Mouse (Mus musculus) fat pad, adult 2 months (tissue): Measurements from ENCODE around the gene Mab21l1.

Source experiments
- DNase-seq: peaks from one replicate; pipeline ENCODE4 v3.0.0-alpha.2; 2011; ENCODE audit warnings: low read depth, low spot score; ENCODE audit errors: extremely low read depth

Gene Mab21l1

DNA sequence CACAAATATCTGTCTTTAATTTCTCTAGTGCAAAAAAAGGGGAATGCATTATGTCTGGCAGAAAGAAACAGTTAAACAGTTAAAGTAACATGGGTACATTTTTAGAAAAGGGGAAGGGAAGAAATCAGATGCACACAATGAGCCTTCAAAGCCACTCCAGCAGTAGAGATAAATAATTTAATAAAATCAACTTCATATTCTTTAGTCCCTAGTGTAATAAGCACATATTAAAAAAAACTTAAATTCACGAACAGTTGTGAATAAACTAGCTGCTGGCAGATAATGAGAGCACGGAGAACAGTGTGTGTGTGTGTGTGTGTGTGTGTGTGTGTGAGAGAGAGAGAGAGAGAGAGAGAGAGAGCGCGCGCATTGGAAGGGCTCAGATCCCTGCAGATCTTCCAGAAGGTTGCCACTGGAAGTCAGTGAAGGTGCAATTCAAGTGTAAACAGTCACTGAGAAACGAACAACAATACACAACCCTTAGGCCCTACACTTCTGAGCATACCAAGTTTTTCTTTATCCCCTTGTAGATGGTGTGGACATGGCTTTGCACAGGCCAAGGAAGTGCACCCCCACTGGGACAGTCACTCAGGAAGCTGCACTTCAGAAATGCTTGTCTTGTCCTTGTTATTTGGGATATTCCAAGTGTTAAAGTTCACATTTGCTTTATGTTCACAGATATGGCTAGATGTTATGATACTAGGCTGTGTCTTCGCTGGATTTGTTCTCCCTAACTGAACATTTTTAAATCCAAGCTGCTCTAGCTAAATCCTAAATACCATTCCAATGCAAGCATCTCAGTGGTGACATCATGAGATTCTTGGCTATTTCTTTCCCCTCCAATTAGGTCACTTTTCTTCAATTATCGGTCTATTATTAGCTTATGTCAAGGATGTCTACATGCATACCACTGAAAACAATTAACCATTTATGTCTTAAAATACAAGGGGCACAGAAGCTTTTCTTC is 3.3 kb upstream of the Mab21l1 start:
- DNase-seq, result no peak

GRCm38 (mm10) chr3:55780120-55781070 is 1.9 kb upstream of the Mab21l1 start:
- DNase-seq, result no peak

DNA sequence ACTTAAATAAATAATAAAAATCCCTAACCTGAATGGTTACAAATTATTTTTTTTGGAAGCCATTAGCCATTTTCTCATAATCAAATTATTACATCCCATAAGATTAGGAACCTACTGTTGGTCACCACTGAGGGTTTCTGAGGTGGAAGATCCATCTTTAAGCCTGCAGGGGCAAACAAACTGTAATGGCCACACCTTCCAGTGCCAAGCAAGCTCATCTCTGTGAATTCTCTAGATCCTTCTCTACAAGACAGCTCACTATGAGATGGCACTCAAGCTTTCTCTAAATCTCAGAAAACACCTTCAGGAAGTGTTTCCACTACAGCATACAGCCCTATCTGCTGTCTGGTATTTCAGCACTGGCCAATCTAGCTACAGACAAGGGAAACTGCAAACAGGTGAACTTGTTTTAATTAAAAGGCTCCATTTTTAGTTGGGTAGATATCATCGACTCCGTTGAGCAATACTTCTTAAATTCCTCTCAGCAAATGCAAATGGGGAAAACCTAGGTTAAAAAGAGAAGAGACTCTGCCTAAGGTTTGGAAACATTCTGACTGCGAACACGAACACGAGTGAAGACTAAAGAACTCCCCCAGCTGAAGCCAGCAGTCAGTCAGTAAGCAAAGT is 768 bp upstream of the Mab21l1 start:
- no peak for DNase-seq

- DNase-seq, result no peak
Measured at GRCm38 (mm10) chr3:55782771-55783170, 461 bp downstream of the Mab21l1 start.

- DNase-seq, result no peak
Measured at GRCm38 (mm10) chr3:55783171-55784081, 1.1 kb downstream of the Mab21l1 start.

DNA sequence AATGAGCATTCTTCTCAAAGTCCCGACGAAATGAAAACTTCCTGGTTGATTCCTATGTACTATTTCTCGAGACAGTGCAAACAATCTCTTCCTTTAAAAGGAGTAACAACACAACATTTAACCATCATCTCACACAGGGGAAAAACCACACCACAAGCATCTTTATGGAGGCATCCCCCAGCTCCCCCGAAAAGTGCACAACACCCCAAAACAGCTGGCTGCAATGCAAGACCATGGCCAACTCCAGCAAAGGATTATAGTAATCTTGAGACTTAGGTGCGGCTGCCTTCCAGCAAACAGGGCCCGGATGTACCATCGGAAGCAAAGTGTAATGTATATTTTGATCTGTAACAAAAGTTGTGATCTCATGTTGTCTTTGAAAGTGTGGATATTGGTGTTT is 1.8 kb downstream of the Mab21l1 start:
- DNase-seq, result no peak

- no peak for DNase-seq
Measured at GRCm38 (mm10) chr3:55785266-55785980, 3.1 kb downstream of the Mab21l1 start.

DNA sequence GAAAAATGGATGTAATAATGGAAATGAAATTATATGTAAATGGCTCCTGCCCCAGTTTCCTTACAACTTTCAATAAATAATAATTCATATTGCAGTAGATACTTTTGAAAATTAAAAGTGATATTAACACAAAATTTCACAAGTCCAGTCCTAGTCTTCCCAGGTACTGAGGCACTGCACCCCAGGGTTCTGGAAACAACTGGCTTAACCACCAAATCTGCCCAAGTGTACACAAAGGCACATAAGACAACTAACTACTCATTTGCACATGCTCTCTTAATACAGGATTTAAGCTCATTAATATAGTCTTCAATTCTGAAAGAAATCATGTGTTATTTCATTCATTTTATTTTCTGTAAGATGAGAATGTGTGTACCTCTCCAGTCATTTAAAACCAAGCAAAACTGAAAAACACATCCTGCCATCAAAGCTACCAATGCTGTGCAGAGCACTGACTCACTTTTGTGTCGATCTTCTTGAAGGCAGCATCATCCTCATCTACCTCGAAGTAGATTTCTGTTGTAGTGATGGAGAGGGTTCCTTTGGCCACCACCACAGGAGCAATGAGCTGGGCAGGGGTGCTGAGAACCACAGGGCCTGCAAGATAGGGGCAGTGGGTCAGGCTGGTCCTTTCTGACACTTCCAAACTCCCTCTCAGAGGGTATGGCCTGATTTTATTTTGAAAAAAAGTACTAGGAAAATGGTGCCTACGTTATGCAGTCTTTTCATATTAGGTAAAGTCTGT is 3.8 kb downstream of the Mab21l1 start:
- DNase-seq, result no peak

GRCm38 (mm10) chr3:55786835-55787486 is 4.7 kb downstream of the Mab21l1 start:
- DNase-seq, result no peak

DNA sequence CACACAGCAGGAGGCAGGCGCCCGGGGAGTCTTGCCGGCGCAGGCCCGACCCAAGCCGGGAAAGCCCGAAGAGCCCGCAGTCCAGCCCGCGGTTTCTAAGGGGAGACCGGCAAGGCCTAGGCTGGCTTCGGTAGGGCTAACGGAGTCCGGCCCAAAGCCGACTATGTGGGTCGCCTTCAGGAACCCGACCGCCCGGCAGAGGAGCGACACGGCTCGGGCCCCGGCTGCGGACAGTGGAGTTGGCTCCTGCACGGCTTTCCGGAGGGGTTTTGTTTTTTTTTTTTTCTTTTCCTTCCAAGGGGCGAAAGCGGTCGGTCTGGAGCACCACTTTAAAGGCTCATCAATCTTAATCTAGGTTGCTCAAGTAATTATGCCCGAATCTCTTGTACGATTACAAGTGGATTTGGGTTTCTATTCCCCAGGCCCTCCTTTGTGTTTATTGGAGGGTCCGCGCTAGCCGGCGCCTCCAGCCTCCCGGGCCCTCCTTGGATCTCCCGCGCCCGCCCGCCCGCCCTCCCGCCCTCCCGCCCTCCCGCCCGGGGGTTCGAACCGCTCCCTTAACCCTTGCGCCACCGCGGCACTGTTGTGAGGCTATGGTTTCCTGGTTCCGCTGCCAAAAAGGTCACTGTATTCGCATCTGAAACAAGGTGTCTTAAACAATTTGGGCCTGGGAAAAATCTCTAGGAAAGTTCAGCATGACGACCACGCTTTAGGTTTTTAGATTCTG is 5.3 kb downstream of the Mab21l1 start:
- DNase-seq, result no peak

DNA sequence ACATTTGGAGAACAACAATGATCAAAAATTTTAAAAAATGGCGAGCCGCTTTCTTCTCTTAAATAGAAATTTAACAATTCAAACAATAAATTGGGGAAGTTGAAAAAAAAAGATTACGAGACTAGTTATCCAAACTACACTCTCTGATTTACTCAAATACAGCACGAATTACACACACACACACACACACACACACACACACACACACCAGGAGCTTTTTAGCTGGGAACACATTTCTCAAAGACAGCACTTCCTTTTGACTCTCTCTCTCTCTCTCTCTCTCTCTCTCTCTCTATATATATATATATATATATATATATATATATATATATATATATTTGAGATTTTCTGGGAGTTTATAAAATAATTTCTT is 5.9 kb downstream of the Mab21l1 start:
- no peak for DNase-seq

DNA sequence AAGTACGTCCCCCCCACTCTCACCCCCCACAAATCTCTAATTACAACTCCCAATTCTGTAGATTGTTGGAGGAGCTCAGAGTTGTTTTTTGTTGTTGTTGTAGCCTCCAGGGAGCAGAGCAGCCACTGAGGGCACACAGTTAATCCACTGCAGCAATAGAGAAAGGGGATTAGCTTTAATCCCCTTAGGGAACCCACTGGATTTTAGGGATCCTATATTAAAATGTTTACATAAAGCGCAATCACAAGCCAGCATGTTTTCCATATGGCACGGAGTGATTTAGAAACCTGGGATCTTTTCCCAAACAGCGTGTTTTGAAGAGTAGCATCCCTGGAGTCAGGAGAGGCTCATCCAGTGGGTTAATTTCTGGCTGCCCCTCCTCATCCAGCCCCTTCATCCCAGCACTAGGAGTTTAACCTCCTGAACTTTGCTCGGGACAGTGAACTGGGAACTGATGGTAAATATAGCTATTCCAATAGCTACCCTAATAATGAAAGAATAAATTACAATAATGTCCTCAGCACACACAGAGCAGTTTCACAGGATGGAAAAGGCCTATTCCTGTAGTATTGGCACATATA is 6.4 kb downstream of the Mab21l1 start:
- DNase-seq, result no peak

GRCm38 (mm10) chr3:55789856-55790255 is 7.5 kb downstream of the Mab21l1 start:
- DNase-seq, result no peak

- no peak for DNase-seq
Measured at GRCm38 (mm10) chr3:55790609-55791008, 8.3 kb downstream of the Mab21l1 start.

- no peak for DNase-seq
Measured at GRCm38 (mm10) chr3:55792251-55792650, 9.9 kb downstream of the Mab21l1 start.

DNA sequence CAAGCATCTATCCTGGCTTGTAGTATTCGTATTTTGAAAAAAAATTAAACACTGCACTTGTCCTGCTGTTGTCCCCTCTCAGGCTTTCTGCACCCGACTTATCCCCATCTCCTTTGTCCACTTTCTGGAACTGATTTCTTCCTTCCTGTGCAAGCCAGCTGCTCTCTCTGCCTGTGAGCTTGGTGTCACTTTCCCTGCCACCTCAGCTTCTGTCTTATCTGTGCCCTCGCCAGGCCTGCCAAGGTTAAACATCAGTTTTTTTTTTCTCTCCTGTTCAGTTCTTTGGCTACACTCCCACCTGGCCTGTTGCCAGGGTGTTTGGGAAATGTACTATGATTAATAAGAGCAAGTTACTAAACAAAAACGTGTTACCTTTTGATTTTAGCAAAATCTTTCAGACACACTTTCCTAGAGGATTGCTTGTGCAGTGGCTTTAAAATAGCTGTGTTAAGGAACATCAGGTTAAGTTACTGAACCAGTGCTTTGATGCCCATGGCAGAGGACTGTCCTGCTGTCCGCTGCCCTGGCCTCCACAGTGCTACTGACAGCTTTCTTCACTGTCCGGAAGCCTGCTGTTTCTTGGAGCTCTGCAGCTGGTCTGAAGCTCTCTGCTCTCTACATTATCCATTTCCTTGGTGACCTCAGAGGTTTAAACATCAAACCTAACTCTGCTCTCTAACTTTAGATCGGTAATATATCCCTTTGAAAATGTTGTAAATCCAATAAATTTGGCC is 11.7 kb downstream of the Mab21l1 start:
- no peak for DNase-seq

- DNase-seq, result no peak
Measured at GRCm38 (mm10) chr3:55794768-55795167, 12.5 kb downstream of the Mab21l1 start.
